Mouse (Mus musculus): Measurements from ENCODE around the gene Fastk.
"Not testable (repeated sequence)": the region's sequence is repeated elsewhere in the genome, so short reads cannot be mapped to it uniquely, and the experiment has no call there.

Fastk gene

GRCm38 (mm10) chr5:24423129-24424003, 21.7 kb downstream of the Fastk start, which contains the start of the genes Cdk5 and Slc4a2:
Cdk5 (minus strand) TSS chr5:24423530.
Slc4a2 (plus strand) TSS chr5:24423837.
- peak; percentile 95 for DNase-seq

- no peak for DNase-seq
These were observed 24.7 kb downstream of the Fastk start for GRCm38 (mm10) chr5:24420381-24420780.

- DNase-seq, result no peak
These were observed 27.5 kb downstream of the Fastk start for GRCm38 (mm10) chr5:24417587-24417986.

- peak; percentile 67 for DNase-seq
These were observed 28.8 kb downstream of the Fastk start for GRCm38 (mm10) chr5:24416222-24416736.

- DNase-seq, result no peak
These were observed 31.1 kb downstream of the Fastk start for GRCm38 (mm10) chr5:24413938-24414337.

- no peak for DNase-seq
These were observed 31.9 kb downstream of the Fastk start, which contains the start of gene Asic3 for GRCm38 (mm10) chr5:24413042-24413693. Asic3 (plus strand) TSS chr5:24413392.

GRCm38 (mm10) chr5:24412063-24412462, 33.0 kb downstream of the Fastk start:
- no peak for DNase-seq

- no peak for DNase-seq
These were observed 35.6 kb downstream of the Fastk start for GRCm38 (mm10) chr5:24409466-24409865.

GRCm38 (mm10) chr5:24408651-24409050, 36.4 kb downstream of the Fastk start:
- DNase-seq, result no peak

- DNase-seq, result no peak
These were observed 39.7 kb downstream of the Fastk start for GRCm38 (mm10) chr5:24405389-24405876.

- DNase-seq, result no peak
These were observed 40.3 kb downstream of the Fastk start for GRCm38 (mm10) chr5:24404594-24405360.

GRCm38 (mm10) chr5:24401969-24402368, 43.1 kb downstream of the Fastk start:
- no peak for DNase-seq

- DNase-seq, result no peak
These were observed 44.0 kb downstream of the Fastk start for GRCm38 (mm10) chr5:24400911-24401605.

GRCm38 (mm10) chr5:24400362-24400761, 44.7 kb downstream of the Fastk start:
- DNase-seq, result no peak

GRCm38 (mm10) chr5:24399686-24400085, 45.4 kb downstream of the Fastk start:
- no peak for DNase-seq

- not testable (repeated sequence) for DNase-seq
These were observed 48.8 kb downstream of the Fastk start for GRCm38 (mm10) chr5:24396254-24396653.

GRCm38 (mm10) chr5:24394165-24394894, 50.8 kb downstream of the Fastk start:
- DNase-seq, result peak; percentile 88

- DNase-seq, result peak; percentile 78
These were observed 51.6 kb downstream of the Fastk start, which contains the start of gene Abcb8 for GRCm38 (mm10) chr5:24393392-24393997. Abcb8 (plus strand) TSS chr5:24393663.

GRCm38 (mm10) chr5:24392724-24393123, 52.4 kb downstream of the Fastk start:
- no peak for DNase-seq

GRCm38 (mm10) chr5:24391864-24392263, 53.2 kb downstream of the Fastk start, which contains the start of gene Atg9b:
Atg9b (minus strand) TSS chr5:24392143.
- no peak for DNase-seq

- DNase-seq, result no peak
These were observed 55.4 kb downstream of the Fastk start for GRCm38 (mm10) chr5:24389658-24390020.
